Mouse (Mus musculus) T-cell, adult 2 months (primary cell): ENCODE results near the gene Cope.

Experiments used
- DNase-seq: peaks from one replicate; pipeline ENCODE4 v3.0.0; 2022; ENCODE audit warnings: low spot score

Cope gene

DNA sequence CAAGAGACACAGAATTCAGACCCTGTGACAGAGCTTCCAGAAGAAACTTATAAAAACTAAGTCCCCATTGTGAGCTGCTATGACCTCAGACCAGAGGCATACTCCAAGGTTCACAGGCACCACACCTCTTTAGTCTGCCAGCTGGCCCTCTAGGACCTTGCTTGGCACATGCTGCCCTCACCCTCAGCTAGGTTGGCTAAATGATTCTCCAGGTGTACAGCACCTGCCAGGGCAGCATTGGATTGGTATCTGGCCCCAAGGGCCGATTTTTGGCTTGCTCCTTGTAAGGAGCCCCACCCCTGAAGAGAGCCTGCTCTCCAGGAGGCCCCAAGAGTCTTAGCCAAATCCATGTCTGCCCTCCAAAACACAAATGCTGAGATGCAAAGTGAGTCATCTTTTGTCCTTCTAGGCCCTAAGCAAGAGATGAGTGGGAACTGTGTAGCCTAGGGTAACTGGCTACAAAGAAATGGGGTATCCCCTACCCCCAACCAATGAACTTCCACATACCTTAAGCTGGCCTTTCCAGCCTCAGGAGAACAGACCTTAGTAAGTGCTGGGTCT is 45.6 kb downstream of the Cope start:
- no peak for DNase-seq

- DNase-seq, result no peak
Measured at GRCm38 (mm10) chr8:70351035-70351999, 49.0 kb downstream of the Cope start.

- DNase-seq, result no peak
Measured at GRCm38 (mm10) chr8:70352000-70352384, 49.7 kb downstream of the Cope start.

DNA sequence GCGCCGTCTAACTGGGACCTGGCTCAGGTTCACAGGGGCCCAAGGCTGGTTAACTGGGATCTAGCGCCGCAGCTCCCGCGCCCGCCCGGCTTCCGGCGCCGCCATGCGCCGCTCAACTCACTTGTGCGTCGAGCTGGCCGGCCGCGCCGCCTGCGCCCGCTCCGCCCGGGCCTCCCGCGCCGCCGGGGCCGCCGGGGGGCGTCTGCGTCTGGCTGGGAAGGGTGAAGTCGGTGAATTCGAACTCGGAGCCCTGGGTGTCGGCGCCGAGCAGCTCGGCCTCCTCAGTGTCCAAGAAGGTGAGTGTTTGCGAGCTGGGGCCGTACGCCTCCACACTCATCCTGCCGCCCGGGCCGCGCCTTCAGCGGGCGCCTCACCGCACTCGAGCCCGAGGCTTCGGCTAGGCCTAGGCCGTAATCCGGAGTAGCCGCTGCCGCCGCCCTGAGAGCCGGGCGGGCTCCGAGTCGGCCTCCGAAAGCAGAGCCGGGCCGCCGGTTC is 50.4 kb downstream of the Cope start:
- peak; percentile 64 for DNase-seq

GRCm38 (mm10) chr8:70353194-70353817 is 51.0 kb downstream of the Cope start, which contains the start of gene Upf1:
Gene Upf1, minus strand, starts transcription at chr8:70353278.
- DNase-seq, result peak; percentile 99

DNA sequence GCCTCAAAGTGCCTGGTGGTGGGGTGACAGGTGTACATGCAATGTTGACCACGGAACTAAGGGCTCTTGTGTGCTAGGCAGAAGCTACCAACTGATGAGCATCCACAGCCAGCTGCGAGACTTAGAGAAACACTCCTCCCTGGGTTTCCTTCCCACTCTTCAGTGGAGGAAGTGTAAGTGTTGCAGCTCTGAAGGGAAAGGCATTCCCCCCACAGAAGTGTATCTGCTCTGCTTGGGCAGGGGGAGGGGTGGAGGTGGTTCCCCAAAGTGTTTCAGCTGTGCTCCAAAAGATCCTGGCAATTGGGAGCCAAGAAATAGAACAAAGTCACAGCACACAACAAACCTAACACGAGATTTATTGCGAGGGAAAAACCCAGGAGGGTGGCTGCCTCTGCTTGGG is 51.7 kb downstream of the Cope start:
- no peak for DNase-seq

DNA sequence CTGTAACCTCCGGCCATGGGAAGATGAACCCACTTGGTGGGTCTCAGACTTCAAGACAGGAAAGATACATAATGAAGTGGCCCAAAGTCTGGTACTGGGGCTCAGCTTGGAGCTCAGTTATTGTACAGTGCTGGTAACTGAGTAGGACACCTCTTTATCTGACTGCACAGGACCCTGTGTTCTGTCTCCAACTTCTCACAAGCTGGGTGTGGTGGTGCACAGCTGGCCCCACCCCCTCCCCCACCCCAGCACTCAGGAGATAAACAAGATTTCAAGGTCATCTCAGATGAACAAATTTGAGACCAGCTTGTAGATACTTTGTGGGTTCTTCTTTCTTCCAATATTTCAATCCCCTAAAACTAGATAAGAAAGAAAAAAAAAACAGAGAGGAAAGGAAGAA is 53.8 kb downstream of the Cope start:
- DNase-seq, result no peak

GRCm38 (mm10) chr8:70359411-70359810 is 57.1 kb downstream of the Cope start:
- no peak for DNase-seq

GRCm38 (mm10) chr8:70360769-70361168 is 58.5 kb downstream of the Cope start:
- DNase-seq, result no peak

DNA sequence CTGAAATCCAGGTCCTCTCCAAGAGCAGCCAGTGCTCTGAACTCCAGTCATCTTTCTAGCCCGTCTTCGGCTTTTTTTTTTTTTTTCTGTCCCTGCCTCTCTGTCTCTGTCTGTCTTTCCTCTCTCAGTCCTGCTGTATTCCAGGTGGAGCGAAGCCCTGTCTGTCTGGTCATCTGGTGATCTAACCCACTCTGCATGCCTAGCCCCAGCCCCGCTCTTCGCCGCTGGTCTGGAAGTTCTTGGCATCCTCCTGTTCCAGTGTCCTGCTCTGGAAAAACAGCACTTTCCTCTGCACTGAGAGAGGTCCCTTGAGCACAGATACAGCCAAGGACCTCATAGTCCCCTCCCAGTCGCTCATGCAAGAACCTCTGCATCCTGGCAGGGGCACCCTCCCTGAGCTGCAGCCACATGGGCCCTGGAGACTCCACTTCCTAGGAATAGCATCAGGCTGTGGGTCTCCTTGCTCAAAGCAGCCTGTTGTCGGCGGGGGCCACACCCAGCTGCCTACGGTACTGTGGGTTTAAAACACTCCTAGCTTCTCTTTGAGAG is 59.2 kb downstream of the Cope start:
- DNase-seq, result no peak
